Mouse (Mus musculus) naive thymus-derived CD4-positive, alpha-beta T cell, adult 2 months (primary cell): ENCODE data around the gene Jak1.
"Not testable (repeated sequence)": the region's sequence is repeated elsewhere in the genome, so short reads cannot be mapped to it uniquely, and the experiment has no call there.

Experiments
- DNase-seq: peaks from one replicate; pipeline ENCODE4 v3.0.0-alpha.2; 2011; ENCODE audit warnings: low read depth

The Jak1 gene

DNA sequence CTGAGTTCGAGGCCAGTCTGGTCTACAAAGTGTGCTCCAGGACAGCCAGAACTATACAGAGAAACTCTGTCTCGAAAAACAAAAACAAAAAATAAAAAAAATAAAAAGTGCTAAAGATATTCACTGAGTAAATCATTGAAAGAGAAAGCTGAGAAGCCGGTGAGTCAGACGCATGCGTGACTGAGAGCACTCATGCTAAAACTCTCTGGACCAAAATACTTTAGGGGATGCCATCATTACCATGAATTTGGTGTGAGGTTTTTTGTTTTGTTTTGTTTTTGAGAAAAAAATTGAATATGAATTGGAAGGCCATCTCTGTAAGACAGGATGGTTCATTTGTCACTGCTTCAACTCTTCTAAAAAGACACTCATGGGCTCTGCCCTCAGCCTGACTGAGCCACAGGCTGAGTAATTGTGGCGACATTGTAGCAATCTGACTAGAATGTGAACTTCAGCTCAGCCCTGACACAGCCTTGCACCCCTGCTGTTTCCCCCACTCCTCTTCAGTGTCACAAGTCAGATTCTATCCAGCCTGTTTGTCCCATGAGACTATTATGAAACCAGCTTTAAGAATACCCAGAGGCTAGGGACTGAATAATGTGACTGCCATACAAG is 11.5 kb upstream of the Jak1 start:
- DNase-seq = no peak

DNA sequence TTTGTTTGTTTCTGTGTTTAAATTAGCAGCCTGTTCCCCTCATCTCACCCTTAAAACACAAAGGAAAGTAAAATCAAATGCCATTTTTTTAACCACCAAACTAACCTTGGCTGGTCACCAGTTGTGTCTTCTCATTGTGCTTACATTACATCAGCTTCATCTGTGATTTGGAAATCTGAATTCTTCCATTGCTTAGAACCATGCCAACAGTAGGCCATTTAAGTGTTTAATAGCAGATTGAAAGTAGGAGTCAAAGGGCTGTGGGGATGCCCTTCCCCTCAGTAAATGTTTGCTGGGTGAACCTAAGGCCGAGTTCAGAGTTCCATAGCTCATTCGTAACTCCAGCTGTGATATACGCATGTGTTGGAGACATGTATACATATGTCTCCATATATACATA is 10.8 kb upstream of the Jak1 start:
- DNase-seq = no peak

DNA sequence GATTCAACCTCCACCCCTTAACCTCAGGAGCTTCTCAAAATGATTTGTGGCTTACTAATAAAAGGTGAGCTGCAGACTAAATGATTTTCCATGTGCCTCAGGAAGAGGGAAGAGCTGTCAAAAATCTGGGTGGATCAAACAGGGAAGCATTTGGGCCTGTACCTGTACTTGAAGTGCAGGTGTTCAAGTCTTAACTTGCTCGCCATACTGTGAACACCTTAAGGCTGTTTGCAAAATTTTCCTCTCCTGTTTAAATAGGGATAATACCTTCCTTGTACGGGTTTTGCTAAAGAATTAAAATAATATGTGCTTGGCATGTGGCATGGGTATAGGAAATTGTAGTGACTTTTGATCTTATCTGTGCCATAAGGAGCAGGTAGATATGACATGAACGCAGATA is 5.7 kb upstream of the Jak1 start:
- DNase-seq = no peak

DNA sequence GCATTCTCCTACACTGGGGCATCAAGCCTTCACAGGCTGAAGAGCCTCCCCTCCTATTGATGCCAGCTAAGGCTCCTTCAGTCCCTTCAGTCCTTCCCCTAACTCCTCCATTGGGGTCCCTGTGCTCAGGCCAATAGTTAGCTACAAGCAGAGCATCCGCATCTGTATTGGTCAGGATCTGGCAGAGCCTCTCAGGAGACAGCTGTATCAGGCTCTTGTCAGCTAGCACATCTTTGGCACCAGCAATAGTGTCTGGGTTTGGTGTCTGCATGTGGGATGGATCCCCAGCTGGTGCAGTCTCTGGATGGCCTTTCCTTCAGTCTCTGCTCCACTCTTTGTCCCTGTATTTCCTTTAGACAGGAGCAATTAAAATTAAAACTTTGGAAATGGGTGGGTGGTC is 3.4 kb upstream of the Jak1 start:
- not testable (repeated sequence) for DNase-seq

DNA sequence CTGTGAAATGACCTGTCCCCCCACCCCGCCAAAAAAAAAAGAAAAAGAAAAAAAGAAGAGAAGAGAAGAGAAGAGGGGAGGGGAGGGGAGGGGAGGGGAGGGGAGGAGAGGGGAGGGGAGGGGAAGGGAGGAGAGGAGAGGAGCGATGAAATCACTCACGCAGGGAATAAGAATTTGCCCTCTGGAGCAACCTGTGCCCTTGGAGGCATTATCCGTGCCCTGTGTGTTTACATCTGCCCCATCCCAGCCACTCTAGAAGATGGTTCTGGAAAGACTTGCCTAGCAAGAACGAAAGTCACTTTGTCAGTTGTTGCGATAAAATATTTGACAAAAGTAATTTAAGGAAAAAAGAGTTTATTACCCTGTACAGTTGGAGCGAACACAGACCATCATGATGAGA is 441 bp upstream of the Jak1 start:
- DNase-seq = peak; percentile 39

DNA sequence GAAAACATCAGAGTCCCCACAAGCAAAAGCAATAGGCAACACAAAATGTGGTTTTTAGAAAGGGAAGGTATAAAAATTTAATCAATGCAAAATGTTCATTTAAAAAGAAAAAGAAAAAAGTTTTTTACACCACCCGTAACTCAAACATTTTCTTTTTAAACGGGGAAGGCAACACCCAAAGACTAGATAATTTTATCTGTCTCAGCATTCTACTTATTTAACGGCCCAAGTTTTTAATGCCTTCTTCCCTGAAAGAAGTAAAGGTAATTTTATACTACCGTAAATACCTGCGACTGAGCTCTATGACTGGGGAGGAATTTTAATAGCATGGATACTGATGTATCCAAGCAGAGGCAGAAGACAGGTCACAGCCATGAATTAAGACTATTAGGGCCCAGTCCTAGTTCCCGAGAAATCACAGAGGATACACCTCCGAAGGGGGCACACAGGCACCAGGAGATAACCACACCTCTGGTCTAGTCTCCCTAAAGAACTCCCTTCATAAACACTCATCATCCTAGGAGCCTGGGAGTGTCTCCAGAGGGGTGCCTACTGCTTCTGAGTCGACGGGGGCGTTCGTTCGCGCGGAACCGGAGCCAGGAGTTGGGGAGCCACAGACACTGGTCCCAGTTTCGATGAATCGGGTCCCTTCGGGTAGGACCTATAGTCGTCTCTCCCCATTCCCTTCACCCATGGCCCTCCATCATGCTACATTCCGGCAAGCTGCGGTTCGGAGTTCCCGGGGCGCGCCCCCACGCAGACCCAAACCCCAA is 928 bp downstream of the Jak1 start:
- no peak for DNase-seq

DNA sequence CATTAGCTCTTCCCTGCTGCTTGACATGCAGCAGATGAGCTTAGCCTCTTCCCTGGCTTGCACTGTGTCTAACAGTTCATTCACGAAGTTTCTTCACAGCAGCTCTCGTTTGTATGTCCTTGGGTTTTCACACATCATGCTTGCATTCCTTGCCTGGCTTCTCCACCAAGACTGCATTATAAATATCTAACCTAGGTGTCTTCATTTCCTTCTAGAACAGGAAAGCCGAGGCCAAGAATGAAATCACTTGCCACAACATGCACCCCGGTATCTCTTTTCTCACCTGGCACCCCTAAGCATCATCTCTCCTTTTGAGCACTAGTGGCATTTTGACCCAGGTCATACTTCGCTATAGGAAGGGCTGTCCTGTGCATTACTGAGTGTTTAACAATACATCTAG is 3.5 kb downstream of the Jak1 start:
- DNase-seq = no peak

DNA sequence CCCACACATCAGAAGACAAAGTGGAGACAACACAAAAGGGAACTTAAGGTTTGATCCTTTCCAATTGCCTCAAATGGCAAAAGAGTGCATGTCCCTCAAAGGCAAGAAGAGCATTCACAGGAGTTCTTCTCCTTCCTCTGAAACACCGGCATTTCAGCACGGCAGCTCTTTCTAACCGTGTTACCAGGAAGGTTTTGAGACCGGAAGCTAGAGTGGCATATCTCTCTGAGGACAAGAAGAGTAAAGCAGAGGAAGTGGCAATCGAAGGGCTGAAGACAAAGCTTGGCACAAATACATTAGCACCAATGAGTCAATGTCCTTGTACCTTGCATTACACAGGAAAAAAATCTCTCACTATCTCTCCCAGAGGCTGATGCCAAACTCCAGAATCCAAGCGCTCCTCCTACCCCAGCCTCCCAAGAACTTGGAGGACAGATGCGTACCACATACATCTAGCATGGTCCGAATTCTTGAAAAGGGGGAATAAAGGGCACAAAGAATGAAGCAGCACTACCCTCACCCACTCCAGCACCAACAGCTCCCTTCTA is 4.3 kb downstream of the Jak1 start:
- peak; percentile 80 for DNase-seq

DNA sequence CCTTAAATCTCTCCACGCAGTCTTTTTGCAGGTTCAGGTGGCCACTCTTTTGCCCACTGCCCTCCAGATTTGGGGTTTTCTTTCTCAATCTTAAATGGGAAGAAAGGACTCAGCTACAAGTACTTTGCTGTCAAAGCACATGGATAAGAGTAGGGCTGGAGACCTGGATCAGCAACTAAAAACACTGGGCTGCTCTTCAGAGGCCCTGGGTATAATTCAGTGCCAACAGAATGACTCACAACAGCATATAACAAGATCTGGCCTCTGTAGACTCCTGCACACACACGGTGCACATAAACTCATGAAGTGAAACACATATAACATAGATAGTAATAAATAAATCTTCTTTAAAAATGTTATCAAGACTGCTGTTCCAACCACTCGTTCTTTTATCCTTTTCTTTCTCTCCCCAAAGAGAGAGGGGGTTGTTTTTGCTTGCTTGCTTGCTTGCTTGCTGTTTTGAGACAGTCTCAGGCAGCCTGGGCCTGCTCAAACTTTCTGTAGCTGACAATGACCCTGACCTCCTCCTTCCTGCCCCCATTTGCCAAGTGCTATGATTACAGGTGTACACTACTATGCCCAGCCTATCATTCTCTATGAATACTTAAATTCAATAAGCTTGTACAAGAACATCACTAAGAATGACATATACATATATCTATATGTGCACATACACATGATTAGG is 8.4 kb downstream of the Jak1 start:
- peak; percentile 32 for DNase-seq

DNA sequence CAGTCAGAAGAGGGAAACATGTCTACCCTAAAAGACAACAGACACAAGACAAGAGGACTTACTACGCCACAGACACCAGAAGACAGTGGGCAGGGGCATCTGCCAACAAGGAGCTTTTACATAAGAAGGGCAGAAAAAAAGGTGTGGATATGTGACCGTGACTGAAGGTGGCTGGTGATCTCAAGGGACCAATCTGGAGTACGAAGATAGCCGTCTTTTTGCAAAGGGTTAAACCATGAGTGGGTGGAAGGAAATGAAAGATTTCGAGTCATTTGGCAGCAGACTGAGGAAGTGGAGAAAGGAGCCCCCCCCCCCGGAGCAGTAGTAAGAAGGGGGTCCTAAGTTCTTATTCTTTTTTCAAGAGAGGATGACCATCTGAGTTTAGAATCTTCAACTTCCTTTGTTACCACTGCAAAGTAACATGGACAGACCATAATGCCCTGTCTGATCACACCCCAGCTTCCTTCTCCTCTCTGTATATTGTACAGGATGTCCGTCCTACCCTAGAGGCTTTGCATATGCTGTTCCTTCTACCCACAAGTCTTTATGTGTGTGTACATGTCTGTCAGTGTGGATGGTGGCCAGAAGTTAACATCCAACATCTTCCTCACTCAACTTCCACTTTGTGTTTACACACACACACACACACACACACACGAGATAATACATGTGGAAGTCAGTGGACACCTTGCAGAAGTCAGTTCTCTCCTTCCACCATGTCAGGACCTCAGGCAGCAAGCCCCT is 10.3 kb downstream of the Jak1 start:
- peak; percentile 72 for DNase-seq

DNA sequence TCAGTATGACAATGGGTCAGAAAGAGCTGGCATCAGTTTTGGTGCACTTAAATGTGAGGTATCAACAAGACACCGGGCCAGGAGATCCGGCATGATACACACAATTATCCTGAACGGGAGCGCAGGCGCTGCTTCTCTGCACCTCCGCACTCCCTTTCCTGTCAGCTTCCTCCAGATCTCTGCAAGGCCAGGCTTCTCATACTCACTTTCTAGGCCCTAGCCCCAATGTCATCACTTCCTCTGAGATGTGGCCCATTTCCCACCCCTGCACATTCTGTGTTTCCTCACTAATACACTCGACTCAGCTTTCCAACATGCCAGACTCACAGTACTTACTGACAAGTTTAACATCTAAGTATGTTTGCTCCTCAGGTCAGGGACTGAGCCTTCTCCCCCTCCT is 11.1 kb downstream of the Jak1 start:
- peak; percentile 76 for DNase-seq

DNA sequence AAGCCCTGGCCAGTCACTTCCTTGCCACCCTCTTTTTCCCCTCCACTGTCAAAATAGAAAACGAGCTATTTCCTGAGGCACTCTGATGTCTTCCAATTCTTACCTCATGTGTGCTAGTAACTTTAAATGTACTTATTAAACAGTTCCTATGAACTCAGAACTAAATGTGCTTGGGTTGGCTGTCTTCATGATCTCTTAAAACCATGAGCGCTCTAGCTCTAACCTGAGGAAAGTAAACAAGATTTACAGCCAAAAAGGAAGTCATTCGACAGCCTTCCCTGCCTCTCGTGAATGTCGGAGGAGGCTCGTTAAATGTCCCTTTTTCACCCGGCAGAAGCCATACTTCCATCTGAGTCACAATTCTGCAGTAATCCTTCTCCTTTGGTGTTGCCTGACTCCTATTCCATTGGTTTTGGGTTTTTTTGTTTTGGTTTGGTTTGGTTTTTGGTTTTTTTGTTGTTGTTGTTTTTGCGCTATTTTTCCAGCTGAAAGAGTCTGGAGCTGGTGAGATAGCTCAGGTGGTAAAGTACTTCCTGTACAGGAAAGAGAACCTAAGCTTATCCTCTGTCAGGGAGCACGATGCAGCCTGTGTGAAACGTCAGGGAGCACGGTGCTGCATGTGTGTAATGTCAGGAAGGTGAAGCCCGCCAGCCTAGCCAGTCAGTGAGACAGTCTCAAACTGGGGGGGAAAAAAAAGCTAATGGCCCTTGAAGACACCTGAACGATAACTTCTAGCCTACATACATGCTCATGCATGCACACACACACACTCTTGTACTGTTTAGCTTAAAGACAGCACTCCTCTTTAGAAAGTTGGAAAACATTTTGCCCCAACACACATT is 12.1 kb downstream of the Jak1 start:
- DNase-seq = peak; percentile 62

DNA sequence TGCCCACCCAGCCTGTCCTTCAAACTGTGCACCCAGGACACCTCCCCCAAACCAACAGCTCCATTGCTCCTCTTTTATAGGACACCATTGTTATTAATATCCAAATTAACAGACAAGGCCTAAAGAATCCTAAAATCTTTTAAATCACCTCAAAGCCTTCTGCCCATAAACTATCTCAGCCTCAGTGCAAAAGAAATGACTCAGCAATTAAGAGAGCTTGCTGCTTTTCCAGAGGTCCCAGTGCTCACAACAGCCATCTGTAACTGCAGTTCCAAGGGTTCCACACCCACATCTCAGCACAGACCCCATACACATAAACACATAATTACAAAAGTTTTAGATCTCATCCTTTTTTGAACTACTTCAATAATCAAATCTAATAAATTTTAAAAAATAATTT is 13.1 kb downstream of the Jak1 start:
- DNase-seq = no peak

DNA sequence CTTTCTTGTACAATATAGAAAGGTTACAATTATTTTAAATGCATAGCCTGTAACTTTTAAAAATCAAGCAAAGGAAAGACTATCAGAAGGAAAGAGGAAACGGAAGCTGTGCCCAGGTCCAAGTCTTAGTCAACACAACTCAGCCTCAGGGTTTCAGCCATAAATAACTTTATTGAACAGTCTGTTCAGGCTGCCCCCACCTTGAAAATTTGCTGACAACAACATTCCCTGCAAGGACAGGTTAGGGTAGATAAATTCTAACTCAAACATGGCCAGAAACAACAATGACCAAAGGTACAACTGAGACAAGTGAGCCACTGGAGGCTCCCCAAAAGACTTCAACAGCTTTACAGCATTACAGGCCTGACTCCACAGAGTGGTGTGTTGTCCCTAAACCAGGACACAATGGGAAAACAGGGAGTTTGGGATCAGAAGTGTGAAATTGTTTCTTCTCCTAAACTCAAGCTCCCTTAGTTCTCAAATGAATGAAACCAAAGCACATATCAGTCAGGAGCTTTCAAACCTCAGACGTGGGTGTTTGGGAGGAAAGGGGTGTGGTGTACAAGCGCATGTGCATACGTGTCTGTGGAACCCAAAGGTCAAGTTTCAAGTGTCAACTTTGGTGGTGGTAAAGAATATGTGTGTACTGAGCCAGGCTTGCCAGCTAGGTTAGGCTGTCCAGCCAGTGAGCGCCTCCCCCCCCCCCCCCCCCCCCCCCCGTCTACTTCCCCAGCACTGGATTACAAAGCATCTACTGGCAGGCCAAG is 14.9 kb downstream of the Jak1 start:
- peak; percentile 57 for DNase-seq

DNA sequence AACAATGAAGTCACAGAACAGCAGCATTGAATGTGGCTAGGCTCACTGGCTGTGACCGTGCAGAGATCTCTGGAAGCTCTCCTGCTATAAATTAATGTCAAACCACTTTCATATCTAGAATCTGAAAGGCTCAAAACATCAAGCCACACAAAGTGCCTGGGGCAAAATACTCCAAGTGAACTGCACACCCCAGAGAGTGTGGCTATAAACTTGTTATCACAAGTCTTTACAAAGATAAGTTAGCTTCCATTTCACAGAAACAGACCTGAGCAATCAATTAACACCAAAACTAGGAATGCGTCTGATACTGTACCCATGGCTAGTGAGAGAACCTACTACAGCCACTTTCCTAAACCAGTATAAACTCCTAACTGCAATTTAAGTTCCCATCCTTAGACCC is 17.7 kb downstream of the Jak1 start:
- DNase-seq = no peak

DNA sequence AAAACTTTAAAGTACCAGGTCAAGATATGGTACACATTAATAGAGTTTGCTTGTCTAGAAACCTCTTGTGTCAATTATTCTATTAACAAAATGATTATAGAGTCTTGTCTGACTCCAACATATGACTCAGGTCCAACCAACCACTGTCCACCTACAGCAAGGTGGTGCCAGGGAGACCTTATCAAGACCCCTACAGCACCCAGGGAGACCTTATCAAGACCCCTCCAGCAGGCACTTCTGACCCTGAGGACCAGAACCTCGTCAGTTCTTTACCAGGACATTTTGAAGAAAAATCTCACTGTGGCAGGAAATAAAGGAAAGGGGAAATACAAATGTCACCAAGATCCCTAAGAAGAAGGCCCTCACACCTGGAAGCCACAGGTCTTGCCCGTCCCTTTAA is 18.5 kb downstream of the Jak1 start:
- DNase-seq = no peak

DNA sequence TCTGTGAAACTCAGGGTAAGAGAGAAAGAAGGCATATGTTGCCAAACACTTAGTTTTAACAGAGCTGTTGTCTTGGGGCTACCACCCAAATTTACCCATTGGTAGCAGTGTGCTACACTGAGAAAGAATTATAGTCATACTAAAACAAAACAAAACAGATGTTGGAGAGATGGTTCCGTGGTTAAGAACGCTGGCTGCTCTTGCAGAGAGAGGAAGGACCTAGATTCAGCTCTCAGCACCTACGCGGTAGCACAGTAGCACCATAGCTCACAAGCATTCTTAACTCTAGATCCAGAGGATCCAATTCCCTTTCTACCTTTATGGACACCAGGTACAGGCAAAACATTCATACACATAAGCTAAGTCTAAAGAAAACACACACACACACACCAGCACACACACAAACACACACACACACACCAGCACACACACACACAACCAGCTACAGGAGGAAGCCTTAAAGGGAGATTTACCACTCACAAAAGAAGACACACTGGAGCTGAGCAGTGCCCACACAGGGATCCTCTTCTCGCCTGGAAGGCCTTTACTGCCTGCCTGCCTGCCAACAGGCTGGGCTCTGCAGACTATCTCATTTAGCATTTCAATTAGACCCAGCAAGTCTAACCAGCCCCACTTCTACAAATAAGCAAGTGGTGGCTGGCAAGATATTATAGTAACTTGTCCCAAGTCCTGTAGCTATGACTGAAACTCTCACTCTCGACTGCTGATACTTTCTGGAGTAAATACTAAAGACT is 20.6 kb downstream of the Jak1 start:
- peak; percentile 57 for DNase-seq

DNA sequence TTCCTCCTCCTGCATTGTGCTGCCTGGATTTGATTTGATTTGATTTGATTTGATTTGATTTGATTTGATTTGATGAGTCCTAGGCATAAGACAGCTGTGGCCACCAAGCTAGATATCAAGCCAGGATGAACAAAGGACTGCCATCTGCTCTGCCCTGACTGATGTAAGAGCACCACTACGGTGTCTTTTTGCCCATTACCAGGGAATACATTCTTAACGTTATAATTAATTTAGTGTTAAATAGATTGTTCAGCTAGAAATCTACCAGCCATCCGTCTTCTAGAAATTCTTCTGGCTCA is 24.3 kb downstream of the Jak1 start:
- DNase-seq = no peak

DNA sequence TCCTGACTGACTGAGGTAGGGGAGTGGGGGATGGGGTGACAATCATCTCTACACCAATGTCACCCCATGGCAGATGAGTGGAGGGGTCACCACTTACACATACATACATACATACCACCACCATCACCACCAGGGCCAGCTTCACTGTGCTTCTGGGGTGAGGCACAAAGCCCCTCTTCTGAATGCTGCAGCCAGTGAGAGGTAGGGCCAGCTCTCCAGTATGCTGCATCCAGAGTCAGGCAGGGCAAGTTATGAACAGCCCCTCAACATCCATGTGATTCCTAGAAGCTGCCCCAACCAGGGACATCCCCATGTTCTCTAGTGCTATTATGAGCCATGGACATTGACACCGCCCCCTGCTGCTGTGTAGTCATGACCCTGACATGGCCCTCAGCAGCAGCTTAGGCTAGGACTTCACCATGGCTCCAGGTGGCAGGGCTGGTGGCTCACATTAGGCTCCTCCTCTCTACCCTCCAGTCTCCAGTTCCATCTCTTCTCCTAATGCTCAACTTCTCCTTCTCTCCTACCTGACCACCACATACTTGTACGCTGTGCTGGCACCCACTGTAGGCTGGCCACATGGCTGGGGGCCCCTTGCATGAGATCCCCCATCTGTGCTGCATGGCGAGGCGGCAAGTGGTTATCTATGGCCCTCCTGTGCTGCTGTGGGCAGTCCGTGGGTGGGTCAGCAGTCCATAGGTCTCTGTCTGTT is 24.8 kb downstream of the Jak1 start:
- no peak for DNase-seq
